Mouse (Mus musculus): Measurements from ENCODE around the gene Ccz1.
A peak's percentile ranks its signal among the peaks of the same experiment; 100 is the strongest.

The Ccz1 gene

DNA sequence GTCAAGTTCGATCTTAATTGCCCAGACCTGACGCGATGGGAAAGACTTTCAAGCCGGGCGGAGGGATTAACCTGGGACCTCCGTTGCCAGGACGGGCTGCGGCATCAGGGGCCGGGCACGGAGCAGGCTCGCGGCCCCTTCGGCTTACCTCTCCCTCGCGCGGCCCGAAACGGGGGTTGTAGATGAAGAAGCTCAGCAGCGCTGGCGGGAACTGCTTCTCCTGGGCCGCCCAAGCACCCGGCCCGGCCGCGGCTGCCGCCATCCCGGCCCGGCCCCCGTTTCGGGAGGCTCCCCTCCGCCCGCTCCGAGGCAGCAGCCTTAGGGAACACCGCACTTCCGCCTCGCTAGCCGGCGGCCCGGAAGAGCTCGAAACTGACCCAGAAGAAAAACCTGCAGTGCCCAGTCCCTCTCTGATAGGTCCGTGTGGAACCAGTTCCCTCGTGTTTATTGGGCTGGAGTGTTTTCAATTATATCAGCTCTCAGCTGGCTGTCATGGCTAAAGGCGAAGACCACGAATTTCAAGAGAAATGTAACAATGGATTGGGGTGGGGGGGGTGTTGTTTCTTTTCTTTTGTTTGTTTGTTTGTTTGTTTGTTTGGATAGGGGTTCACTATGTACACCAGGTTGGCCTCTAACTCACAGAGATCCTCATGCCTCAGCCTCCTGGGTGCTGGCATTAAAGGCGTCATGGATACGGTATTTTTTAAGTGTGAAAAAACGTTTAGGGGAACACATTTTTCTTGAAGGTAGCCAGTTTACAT lies at the start of gene Ccz1:
Gene Ccz1, minus strand, starts transcription at position 327 of the 761 bp plus-strand sequence.
- DNase-seq (ENCODE audit: low spot score in 2 of 2): peak; percentile 75 to 83

DNA sequence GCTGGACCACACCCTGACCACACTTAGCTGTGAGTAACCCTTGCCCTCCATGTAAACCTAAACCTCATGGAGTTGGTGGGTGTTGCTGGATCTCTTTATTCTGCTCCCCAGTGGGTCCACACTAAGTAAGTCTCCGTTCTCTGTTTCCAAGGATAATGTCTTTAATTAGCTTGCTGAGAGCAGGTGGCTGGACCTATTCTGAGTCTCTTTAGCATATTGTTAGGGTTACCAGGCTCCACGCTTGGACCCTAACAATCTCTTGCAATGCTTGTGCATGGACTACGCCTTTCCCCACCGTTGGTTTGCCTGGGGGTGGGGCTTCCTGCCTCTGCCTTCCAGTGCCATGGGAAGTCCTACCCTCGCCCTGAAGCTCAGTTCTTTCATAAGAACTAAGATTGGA lies 49.4 kb upstream of the Ccz1 start:
- DNase-seq (ENCODE audit: low spot score in 2 of 2): no peak

DNA sequence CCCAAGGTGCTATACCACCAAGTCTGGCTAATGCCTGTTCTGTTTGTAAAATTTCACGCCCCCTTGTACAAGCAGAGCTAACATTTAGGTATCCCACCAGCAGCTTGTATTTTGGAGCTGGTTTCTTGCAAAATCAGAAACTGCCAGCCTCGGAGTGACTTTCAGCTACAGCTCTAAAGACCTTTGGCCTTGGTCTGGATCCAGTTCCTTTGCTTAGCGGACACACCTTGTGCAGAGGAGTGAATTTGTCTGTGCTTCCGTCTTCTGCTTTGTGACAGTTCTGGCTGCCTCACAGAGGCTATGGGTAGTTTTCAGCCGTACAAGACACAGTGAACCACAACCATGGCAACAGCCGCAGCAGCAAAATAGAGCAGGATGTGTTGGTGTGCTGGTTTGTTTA lies 39.7 kb upstream of the Ccz1 start:
- no peak for DNase-seq (ENCODE audit: low spot score in 2 of 2)

DNA sequence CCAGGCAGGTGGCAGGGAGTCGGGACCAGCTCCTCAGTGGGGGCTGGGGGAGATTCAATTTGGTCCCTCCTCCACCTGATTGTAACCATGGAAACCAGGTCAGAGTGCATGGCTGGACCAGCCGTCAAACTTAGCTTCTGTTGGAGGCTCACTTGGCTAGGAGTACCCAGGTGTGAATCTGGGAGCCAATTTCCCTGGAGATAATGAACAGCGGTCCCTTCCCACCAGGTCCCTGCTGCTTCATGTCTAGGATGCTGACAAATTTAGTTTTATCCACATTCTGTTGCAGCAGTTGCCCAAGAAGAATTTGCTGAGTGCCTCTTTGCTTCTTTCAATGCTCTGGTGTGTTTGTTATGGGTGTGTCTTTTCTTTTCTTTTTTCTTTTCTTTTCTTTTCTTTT lies 38.8 kb upstream of the Ccz1 start:
- no peak for DNase-seq (ENCODE audit: low spot score in 2 of 2)

DNA sequence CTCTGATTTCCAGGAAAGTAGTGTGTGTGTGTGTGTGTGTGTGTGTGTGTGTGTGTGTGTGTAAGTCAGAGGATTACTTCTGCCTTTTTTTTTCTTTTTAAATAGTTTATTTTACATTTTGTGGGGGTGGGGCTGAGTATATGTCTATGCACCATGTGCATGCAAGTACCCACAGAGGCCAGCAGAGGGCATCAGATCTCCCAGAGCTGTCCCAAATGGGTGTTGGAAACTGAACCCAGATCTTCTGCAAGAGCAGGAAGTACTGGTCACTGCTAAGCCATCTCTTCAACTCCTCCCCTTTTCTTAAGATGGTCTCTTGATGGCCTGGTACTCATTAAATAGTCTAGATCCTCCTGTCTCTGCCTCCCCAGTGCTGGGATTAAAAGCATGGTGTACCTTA lies 36.6 kb upstream of the Ccz1 start:
- DNase-seq (ENCODE audit: low spot score in 2 of 2): peak in 1 of 2 experiments; percentile 10

DNA sequence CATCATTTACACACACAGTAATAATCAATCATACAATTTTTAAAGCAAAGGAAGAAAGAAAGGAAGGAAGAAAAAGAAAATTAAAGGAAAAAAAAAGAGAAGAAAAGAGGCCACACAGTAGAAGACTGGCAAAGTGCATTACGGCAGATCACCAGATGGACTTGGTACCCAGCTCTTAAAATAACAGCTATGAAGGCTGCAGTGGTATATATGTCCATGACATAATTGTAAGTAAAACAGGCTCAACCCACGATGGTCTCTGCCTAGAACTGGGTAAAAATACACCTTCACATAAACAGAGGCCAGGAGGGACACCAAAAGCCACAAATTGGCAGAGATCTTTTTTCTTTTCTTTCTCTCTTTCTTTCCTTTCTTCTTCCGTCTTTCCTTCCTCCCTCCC lies 35.2 kb upstream of the Ccz1 start:
- no peak for DNase-seq (ENCODE audit: low spot score in 2 of 2)

DNA sequence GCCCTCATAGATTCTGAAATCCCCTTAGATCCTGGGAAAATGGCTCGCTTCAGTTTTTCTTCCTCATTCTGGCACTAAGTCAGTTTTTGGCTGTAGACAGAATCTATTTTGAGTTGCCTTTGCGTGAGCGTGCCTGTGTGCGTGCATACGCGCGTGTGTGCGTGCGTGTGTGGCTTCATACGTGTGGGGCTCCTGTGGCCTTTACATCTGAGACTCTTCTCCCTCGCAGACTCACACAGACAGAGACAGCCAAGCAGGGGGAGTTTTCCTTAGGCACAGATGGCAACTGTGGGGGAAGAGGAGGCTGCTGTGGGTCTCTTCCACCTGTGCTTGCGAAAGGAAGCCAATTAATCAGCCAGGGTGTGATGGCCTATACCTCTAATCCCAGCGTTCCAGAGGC lies 32.6 kb upstream of the Ccz1 start:
- no peak for DNase-seq (ENCODE audit: low spot score in 2 of 2)

DNA sequence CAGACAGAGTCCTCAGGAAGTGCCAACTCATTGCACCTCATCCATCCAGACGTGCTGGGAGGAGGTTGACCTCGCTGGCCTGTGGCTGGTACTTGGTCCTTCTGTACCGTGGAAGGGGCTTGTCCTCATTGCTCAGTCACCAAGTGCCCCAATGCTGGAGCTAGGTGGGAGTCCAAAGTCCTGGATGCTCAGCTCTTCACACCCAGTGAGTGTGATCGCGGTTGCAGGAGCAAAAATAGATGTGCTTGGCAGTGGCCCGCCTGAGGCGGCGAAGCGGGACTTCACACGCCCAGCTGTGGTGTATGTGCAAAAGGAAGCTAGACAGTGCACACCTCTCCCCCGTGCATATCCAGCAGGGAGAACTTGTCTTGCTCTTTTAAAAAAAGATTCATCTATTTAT lies 28.5 kb upstream of the Ccz1 start:
- no peak for DNase-seq (ENCODE audit: low spot score in 2 of 2)

DNA sequence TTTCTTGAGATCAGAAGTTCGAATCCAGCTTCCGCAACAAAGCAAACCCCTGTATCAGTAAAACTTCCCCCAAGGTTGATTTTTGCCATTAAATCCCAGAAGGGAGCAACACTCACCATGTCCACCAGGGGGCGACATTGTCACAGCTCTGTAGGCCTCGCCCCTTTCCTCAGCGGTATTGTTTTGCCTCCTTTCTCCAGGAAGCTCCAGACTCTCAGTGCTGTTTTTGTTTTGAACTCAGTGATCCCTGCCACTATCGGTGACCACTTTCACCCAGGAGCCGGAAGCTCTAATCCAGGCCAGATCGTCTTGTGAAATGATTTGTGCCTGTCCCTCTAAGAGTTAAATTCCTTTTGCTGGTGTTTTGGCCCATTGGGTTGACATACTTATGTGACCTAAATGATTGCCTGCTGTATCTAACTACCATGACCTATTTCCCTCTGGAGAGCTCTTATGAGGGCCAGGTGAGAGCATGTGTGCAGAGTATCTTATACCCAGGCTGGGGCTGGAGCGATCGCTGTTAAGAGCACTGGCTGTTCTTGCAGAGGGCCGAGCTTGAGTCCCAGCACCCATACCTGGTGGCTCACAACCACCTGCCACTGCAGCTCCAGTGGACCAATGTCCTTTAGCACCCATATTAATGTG lies 26.2 kb upstream of the Ccz1 start:
- peak; percentile 52 to 66 for DNase-seq (ENCODE audit: low spot score in 2 of 2)

DNA sequence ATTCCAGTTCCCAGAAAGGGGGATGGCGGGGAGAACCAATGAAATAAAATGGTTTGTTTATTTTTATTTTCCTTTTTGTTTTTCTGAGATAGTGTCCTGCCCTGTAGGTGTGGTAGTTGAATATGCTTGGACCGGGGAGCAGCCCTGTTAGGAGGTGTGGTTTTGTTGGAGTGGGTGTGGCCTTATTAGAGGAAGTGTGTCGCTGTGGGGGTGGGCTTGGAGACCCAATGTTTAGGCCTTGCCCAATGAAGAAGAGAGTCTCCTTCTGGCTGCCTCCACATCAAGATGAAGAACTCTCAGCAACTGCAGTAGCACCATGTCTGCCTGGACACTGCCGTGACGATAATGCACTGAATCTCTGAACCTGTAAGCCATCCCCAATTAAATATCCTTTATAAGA lies 25.2 kb upstream of the Ccz1 start:
- no peak for DNase-seq (ENCODE audit: low spot score in 2 of 2)

DNA sequence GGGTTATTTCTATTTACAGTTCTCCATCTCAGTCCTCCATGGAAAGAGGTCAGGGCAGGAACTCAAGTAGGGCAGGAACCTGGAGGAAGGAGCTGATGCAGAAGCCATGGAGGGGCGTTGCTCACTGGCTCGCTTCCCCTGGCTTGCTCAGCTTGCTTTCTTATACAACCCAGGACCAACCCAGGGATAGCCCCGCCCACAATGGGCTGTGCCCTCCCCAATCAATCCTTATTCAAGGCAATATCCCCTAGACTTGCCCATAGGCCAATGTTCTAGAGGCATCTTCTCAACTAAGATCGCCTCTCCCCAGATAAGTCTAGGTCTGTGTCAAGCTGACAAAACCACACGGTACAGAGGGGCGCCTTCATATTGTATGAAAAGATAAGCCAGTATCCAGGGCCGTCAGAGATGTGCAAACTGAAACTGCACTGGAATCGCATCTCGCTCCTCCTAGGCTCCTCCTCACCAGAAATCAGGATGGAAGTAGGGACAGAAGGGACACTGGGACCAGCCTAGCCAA lies 24.5 kb upstream of the Ccz1 start:
- no peak for DNase-seq (ENCODE audit: low spot score in 2 of 2)

DNA sequence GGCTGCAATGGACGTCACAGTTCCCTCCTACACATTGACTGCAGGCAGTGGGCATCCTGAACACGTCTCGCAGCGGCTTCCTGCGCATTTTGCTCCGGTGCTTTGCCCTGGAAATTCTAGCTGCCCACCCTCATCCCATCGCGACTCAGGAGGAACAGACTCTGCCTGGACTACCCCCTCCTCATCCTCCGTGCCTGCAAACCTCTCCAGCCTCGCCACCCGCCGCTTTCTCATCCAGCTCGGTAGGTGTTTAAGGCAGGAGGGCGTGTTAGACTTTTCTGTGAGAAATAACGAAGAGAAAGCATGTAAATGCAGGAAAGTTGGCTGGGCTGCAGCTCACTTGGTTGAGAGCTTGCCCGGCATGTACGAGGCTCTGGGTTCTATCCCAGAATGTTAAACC lies 22.3 kb upstream of the Ccz1 start:
- DNase-seq (ENCODE audit: low spot score in 2 of 2): no peak

DNA sequence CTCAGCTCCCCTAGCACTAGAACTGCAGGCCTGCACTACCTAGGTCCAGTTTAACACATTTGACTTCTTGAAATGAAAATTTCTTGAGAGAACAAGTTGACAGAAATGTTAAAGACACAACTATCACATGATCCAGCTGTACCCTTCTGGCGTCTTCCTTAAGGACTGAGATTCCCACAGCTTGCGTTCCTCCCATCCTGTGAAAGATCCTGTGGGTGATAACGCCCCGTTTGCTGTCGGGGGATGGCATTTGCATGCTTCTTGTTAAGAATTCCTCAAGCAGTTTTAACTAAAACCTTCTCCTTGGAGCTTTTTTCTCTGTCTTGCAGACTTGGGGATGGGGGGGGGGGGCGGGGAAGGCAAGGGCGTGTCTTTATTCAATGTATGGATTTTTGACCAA lies 19.9 kb upstream of the Ccz1 start:
- DNase-seq (ENCODE audit: low spot score in 2 of 2): no peak

DNA sequence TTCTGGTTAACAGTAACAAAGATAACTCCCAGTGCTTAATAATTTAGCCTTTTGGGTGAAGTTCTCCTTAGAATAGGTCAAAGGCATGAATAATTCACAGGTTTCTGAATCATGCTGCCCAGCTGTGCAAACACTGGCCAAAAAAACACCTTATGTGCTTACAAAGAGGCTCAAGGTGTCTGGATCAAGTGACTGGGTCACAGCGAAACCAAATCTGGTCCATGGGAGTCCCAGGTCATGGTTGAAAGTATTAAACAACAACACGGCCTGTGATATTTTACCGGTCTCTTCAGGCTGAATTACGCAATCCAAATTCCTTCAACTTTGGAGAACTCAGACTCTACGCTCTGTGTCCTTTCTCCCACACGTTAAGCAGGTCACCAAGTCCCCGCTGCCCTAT lies 17.8 kb upstream of the Ccz1 start:
- no peak for DNase-seq (ENCODE audit: low spot score in 2 of 2)

DNA sequence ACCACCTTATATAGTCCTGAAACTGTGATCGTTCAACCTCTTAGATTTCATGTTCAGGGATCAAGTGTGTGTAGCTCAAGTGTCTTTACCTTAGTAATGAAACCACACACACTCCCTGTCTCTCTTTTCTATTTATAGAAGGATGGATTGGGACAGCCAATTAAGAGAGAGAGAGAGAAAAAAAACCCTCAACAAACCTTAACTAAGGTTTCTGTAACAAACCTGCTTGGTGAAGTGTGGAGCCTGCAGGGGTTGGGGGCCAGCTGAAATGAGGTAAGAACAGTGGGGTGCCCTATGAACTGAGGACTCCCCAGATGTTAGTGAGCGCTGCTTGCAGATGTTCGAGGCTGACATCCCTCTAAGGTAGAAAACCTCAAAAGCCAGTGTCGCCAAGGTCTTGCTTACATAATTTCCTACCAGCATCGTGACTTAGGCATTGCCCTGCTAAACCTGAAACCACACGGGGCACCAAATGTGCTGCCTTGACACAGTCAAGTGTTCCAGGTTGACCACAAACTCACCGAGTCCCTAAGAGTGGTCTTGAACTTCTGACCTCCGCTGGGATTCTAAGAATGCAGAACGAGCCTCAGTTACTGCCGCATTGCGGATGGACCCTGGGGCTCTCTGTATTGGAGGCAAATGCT lies 12.1 kb upstream of the Ccz1 start, which contains the start of gene Ocm:
Gene Ocm, minus strand, starts transcription at position 51 of the 644 bp plus-strand sequence.
- DNase-seq (ENCODE audit: low spot score in 2 of 2): no peak

DNA sequence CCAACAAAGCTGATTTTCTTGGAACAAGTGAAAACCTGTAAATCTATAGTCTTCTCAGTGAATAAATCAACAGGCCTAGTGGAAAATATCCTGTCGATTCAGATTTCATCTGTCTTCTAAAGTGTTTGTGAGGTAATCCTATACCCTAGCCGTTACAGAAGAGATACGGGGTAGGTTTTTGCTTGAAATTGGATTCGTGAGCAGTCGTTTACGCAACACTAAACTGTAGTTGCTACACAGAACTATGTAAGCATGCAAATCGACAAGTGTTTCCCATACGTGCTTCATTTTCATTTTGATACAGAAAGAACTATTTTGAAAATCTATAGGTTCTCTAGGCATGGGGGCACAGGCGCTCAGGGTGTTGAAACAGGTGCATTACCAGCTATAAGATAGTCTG lies 1.2 kb upstream of the Ccz1 start:
- no peak for DNase-seq (ENCODE audit: low spot score in 2 of 2)

DNA sequence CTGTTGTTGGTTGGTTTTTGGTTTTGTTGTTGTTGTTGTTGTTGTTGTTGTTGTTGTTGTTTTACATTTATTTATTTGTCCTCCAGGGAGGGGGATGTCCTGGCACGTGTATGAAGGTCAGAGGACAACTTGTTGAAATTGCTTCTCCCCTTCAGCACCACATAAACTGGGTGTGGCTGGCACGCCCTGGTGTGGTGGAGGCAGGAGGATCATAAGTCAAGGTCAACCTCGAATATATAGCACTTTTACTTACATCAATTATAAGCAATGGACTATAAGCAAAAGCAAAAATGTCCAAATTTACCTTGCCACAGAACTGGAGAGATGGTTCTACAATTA lies 604 bp upstream of the Ccz1 start:
- no peak for DNase-seq (ENCODE audit: low spot score in 2 of 2)

DNA sequence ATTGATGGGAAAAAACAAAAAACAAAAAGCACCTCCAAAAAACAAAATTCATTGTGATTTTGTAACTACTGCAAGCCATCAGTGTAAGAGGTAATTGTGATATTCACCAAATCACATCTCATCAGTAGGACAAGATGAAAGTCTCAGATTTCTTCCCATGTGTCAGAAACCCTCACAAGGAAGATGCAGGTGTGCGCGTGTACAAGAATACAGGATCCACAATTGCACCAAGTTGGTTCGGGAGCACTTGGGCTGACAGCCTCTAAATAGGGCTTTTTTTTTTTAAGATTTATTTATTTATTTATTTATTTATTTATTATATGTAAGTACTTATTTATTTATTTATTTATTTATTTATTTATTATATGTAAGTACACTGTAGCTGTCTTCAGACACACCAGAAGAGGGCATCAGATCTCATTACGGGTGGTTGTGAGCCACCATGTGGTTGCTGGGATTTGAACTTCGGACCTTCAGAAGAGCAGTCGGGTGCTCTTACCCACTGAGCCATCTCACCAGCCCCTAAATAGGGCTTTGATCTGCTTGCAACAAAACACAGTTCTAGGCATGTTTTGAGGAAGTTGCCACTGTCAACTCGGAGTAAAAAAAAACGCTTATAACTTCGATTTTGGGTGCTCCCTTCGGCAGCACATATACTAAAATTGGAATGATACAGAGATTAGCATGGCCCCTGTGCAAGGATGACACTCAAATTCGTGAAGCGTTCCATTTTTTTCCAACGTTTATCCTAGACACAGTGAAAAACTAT lies 1.1 kb downstream of the Ccz1 start:
- peak in 1 of 2 experiments; percentile 7 for DNase-seq (ENCODE audit: low spot score in 2 of 2)

DNA sequence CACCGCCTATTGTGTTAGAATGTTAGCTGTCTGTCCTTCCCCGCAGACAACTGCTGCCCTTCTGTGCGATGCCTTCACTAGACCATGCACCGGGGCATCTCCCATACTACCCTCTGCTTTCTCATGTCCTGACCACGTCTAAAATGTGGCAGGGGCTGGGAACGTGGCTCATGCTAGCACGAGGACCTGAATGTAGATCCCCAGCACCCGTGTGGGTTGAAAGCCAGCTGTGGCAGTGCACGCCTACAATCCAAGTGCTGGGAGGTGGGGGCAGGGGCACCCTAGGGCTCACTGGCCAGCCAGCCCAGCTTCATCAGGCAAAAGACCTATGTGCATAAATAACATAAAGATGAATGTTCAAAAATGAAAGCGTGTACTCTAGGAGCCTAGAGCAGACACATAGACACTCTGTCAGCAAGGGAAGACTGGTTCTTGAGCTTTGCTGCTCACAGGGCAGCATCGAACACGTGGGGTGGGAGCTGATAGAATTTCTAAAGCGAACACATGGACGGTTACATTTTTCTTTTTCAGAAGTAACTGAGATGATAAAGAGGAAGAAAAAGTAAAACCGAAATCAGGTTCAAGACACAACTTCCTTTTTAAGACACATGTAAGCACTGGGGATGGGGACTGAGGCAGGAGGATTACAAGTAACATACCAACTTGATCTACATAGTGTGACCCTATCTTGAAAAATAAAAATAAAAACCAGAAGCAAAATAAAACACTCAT lies 12.1 kb downstream of the Ccz1 start:
- peak; percentile 47 to 60 for DNase-seq (ENCODE audit: low spot score in 2 of 2)

DNA sequence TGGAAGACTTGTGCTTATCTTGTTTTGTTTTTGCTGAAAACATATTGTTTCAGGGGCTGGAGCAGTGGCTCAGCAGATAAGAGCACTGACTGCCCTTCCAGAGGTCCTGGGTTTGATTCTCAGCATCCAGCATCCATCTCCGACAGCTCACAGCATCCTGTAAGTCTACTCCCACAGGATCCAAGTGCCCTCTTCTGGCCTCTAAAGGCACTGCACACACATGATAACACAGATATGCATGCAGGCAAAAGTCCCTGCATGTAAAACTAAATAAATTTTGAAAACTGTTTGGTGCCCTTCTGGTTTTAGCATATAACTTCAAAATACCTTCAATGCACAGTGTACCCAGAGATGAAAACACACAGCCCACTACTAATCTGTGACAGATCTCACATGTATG lies 15.3 kb downstream of the Ccz1 start:
- no peak for DNase-seq (ENCODE audit: low spot score in 2 of 2)

DNA sequence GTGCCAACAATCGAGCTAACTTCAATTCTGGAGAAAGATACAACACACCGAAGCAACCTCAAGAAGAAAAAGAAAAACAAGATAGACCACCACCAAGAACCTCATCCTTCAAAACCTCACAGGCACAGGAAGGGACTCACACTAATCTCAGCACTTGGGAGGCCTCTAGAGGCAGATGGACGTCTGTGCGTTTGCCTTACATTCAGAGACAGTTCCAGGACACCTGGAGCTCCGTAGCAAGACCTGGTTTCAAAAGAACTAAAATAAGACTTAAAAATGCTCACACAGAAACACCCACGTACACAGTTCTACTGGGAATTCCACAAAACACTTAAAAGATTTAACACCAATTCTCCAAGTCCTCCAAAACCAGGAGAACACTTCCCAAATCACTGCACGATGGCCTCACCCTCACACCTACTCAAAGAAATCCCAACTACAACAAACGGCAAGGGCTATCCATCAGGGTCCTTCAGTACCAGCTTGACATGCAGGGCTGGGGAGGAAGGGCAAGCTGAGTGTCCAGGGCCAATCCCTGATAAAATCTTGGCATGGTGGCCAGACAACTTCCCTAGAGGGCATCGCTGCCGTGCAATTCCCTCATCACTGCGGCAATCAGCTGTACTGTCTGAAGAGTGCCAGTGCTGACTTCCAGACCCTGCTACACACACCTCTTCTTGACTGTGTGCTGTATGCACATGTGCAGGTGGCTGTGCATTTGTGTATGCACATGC lies 19.9 kb downstream of the Ccz1 start:
- DNase-seq (ENCODE audit: low spot score in 2 of 2): no peak
